23 mouse cellular contexts compared by ENCODE assay signal in genomic region chr11:52728479-52728878, GRCm38 (mm10). TPM values are rescaled to one million over a fixed set of nuclear protein-coding genes. Genes with fewer than 3 reads are reported as not detected.
DNase-seq lines count a peak whose midpoint lies in the region; ATAC-seq and TF ChIP-seq lines count a peak whose summit lies in the region.
"Had no signal": no experiment of that assay in that cellular context is flagged by ENCODE, and none has a peak within 500 bp of the region (broad histone marks: within the 10 kb centered on the region; RNA-seq: fewer than 3 reads in every experiment).

No protein-coding gene starts in this region.

- no peak overlapping the region for H3K4me3 ChIP-seq in embryonic facial prominence, embryonic 14.5 days (ENCODE audit: low read depth, low read length)
- no peak overlapping the region for H3K4me3 ChIP-seq in embryonic facial prominence, embryonic 10.5 days
- H3K4me3 ChIP-seq in midbrain, postnatal 0 days (ENCODE audit: low read depth, low read length), result no peak overlapping the region
- H3K4me3 ChIP-seq: embryonic facial prominence, embryonic 15.5 days; erythroblast, embryonic 14.5 days; forebrain, embryonic 15.5 days; heart, embryonic 13.5 days; hindbrain, embryonic 15.5 days had no signal

- no peaks in the 10 kb centered on the region for H3K27me3 ChIP-seq in embryonic facial prominence, embryonic 14.5 days (replicated peaks; ENCODE audit: control insufficient read depth, insufficient read depth, low read length)
- H3K27me3 ChIP-seq in embryonic facial prominence, embryonic 10.5 days (replicated peaks; ENCODE audit: low read depth, poor library complexity, severe bottlenecking), result no peaks in the 10 kb centered on the region
- H3K27me3 ChIP-seq in midbrain, postnatal 0 days (ENCODE audit: insufficient read depth, low read length), result no peaks in the 10 kb centered on the region
- H3K27me3 ChIP-seq: embryonic facial prominence, embryonic 15.5 days; forebrain, embryonic 15.5 days; heart, embryonic 13.5 days; hindbrain, embryonic 15.5 days had no signal

- H3K9ac ChIP-seq in embryonic facial prominence, embryonic 14.5 days (ENCODE audit: low read depth, low read length), result no peak overlapping the region
- no peak overlapping the region for H3K9ac ChIP-seq in midbrain, postnatal 0 days (replicated peaks; ENCODE audit: low read length, poor library complexity, severe bottlenecking)
- H3K9ac ChIP-seq: embryonic facial prominence, embryonic 15.5 days; forebrain, embryonic 15.5 days; heart, embryonic 13.5 days; hindbrain, embryonic 15.5 days had no signal

- no peak for TF ChIP-seq CTCF in midbrain, postnatal 0 days (IDR thresholded peaks at IDR 0.05)

- no peaks in the 10 kb centered on the region for H3K36me3 ChIP-seq in embryonic facial prominence, embryonic 14.5 days (ENCODE audit: control insufficient read depth, insufficient read depth, low read length)
- H3K36me3 ChIP-seq in embryonic facial prominence, embryonic 10.5 days (replicated peaks), result no peaks in the 10 kb centered on the region
- no peaks in the 10 kb centered on the region for H3K36me3 ChIP-seq in midbrain, postnatal 0 days (ENCODE audit: insufficient read depth, low read length)
- H3K36me3 ChIP-seq: embryonic facial prominence, embryonic 15.5 days; forebrain, embryonic 15.5 days; heart, embryonic 13.5 days; hindbrain, embryonic 15.5 days had no signal

- H3K4me1 ChIP-seq in embryonic facial prominence, embryonic 14.5 days (ENCODE audit: control insufficient read depth, insufficient read depth, low read length), result no peaks in the 10 kb centered on the region
- H3K4me1 ChIP-seq in embryonic facial prominence, embryonic 10.5 days, result no peaks in the 10 kb centered on the region
- H3K4me1 ChIP-seq in midbrain, postnatal 0 days (ENCODE audit: insufficient read depth, low read length), result no peaks in the 10 kb centered on the region
- H3K4me1 ChIP-seq: embryonic facial prominence, embryonic 15.5 days; forebrain, embryonic 15.5 days; heart, embryonic 13.5 days; hindbrain, embryonic 15.5 days had no signal

- H3K9me3 ChIP-seq in embryonic facial prominence, embryonic 14.5 days (ENCODE audit: control insufficient read depth, low read length), result no peaks in the 10 kb centered on the region
- H3K9me3 ChIP-seq in embryonic facial prominence, embryonic 10.5 days, result no peaks in the 10 kb centered on the region; the same call in 1 of the 2 replicates
- H3K9me3 ChIP-seq in midbrain, postnatal 0 days (ENCODE audit: low read length), result no peaks in the 10 kb centered on the region
- H3K9me3 ChIP-seq: embryonic facial prominence, embryonic 15.5 days; forebrain, embryonic 15.5 days; hindbrain, embryonic 15.5 days had no signal

- H3K4me2 ChIP-seq in embryonic facial prominence, embryonic 14.5 days (ENCODE audit: low read depth, low read length), result no peak overlapping the region
- no peak overlapping the region for H3K4me2 ChIP-seq in midbrain, postnatal 0 days (ENCODE audit: low read depth, low read length, poor library complexity, severe bottlenecking)
- H3K4me2 ChIP-seq: embryonic facial prominence, embryonic 15.5 days; forebrain, embryonic 15.5 days; heart, embryonic 13.5 days; hindbrain, embryonic 15.5 days had no signal

- intact Hi-C loops in left cerebral cortex, postnatal 4 days (cut with DNase I), result no loop called here
- intact Hi-C loops in left cerebral cortex, postnatal 14 days (cut with DNase I), result no loop called here

- DNase-seq in embryonic facial prominence, embryonic 14.5 days (ENCODE audit: low spot score), result peak; percentile 22
- no peak for DNase-seq in embryonic facial prominence, embryonic 10.5 days (ENCODE audit: low spot score)
- DNase-seq in left cerebral cortex, postnatal 4 days, result peak; percentile 75
- DNase-seq in left cerebral cortex, postnatal 14 days (ENCODE audit: low spot score in 2 of 2), result no peak
- peak; percentile 62 for DNase-seq in midbrain, postnatal 0 days (ENCODE audit: low spot score)
- peak; percentile 56 for DNase-seq in retina, embryonic 14.5 days (ENCODE audit: low spot score)
- DNase-seq in neural tube, embryonic 10.5 days (ENCODE audit: extremely low spot score, low spot score), result no peak
- DNase-seq: adrenal gland, adult 2 months; adrenal gland, postnatal 25 days; cerebellum, adult 2 months; cerebellum, postnatal 36 days; gastrocnemius, postnatal 36 days; heart, adult 11 months; heart, postnatal 36 days had no signal

- no peak overlapping the region for H3K27ac ChIP-seq in embryonic facial prominence, embryonic 14.5 days (replicated peaks; ENCODE audit: low read depth, low read length)
- no peak overlapping the region for H3K27ac ChIP-seq in embryonic facial prominence, embryonic 10.5 days (replicated peaks)
- no peak overlapping the region for H3K27ac ChIP-seq in midbrain, postnatal 0 days (ENCODE audit: low read depth, low read length)
- H3K27ac ChIP-seq: embryonic facial prominence, embryonic 15.5 days; forebrain, embryonic 15.5 days; heart, embryonic 13.5 days; hindbrain, embryonic 15.5 days had no signal

- no peak for ATAC-seq in embryonic facial prominence, embryonic 14.5 days (ENCODE audit: low read depth)
- ATAC-seq in midbrain, postnatal 0 days (ENCODE audit: low FRiP score), result no peak
- ATAC-seq: activated CD4-positive, CD25-positive, alpha-beta regulatory T cell, adult 4 months; forebrain, embryonic 15.5 days; Patski had no signal

- 75% methylated on average over 15 of the region's 15 CpGs for WGBS in embryonic facial prominence, embryonic 14.5 days
- WGBS in embryonic facial prominence, embryonic 10.5 days, result 86% methylated on average over 15 of the region's 15 CpGs
- WGBS in midbrain, postnatal 0 days, result 56% methylated on average over 15 of the region's 15 CpGs

RNA-seq across cellular contexts. Expression of gene Fstl4, which starts 36.0 kb away (rescaled TPM):
- polyA plus RNA-seq in embryonic facial prominence, embryonic 14.5 days (2014; fragmentation: Nextera tagmentation; extraction: Ambion mirVana), result 2.9 TPM in 2 replicates
- 1.2 and 1.3 TPM in 2 replicates for polyA plus RNA-seq in embryonic facial prominence, embryonic 10.5 days (2016; fragmentation: Nextera tagmentation; extraction: Ambion mirVana)
- total RNA-seq in left cerebral cortex, postnatal 4 days (2021), result 10 to 100 TPM; 12.9 to 13.2 TPM
- 10 to 100 TPM; 25.6 to 30.2 TPM for total RNA-seq in left cerebral cortex, postnatal 14 days (2021)
- 7.1 and 7.6 TPM in 2 replicates for total RNA-seq in midbrain, postnatal 0 days (2014; rRNA removed)
- 9.1 and 9.4 TPM in 2 replicates for polyA plus RNA-seq in midbrain, postnatal 0 days (2015; fragmentation: Nextera tagmentation; extraction: Ambion mirVana)
- total RNA-seq: CH12.LX; gastrocnemius, adult 8-10 months; gastrocnemius, postnatal 36 days had no signal
- polyA plus RNA-seq: activated CD4-positive, CD25-positive, alpha-beta regulatory T cell, adult 4 months; erythroblast, embryonic 14.5 days; Patski had no signal

Comparison
In these comparisons a context has a peak if more than half of its experiments do, and no peak if none do; other contexts are left out.
1. DNase-seq: peak in embryonic facial prominence, embryonic 14.5 days (single experiment), left cerebral cortex, postnatal 4 days (single experiment), midbrain, postnatal 0 days (single experiment) and retina, embryonic 14.5 days (single experiment); none in embryonic facial prominence, embryonic 10.5 days (single experiment), left cerebral cortex, postnatal 14 days (0 of 2) and neural tube, embryonic 10.5 days (single experiment).